Mouse (Mus musculus): Measurements from ENCODE around the gene Ano10. TPM values are rescaled to one million over a fixed set of nuclear protein-coding genes. Genes with fewer than 3 reads are reported as not detected.

The Ano10 gene
- polyA plus RNA-seq, 1 experiment from 2014 or later = 33.9 TPM

DNA sequence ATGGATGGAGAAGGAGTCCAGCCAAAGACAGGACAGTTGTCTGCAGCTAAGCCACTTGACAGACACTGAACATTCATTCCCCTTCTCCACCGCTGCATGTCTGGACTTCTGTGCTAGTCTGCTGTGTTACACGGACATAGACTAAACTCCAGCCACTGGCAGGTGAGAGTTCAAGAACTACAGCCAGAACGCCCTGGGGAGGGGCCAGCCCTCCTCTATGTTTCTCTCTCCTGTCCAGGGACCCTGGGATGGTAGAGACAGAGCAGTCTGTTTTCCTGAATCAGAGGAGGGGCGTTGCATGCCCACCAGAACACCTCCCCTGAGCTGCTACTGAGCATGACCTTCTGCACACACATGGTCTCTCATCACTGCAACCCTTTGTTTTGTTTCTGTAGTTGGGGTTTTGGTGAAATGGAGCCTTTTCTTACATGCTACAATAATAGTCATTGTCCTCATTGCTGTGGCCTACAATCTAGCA lies 8.4 kb downstream of the Ano10 start:
- Histone ChIP-seq H3K27me3 (ENCODE audit: low read depth, poor library complexity, severe bottlenecking) (no peaks in the 10 kb centered on the region), H3K4me1 (peaks cover 38% of the 10 kb centered on the region), H3K36me3 (no peaks in the 10 kb centered on the region), H3K27ac (replicated peaks) (peak overlapping the region; percentile 65; the same call in 1 of the 2 replicates), H3K4me3 (no peak overlapping the region; the same call in 1 of the 2 replicates), H3K9me3 (replicated peaks) (no peaks in the 10 kb centered on the region)
- DNase-seq (ENCODE audit: low spot score) = no peak
- WGBS = 24% methylated on average over 4 of the region's 4 CpGs

- Histone ChIP-seq H3K27me3 (ENCODE audit: low read depth, poor library complexity, severe bottlenecking) (no peaks in the 10 kb centered on the region), H3K4me3 (no peak overlapping the region; the same call in 1 of the 2 replicates), H3K4me1 (peaks cover 38% of the 10 kb centered on the region), H3K36me3 (no peaks in the 10 kb centered on the region), H3K27ac (replicated peaks) (peak overlapping the region; percentile 65; the same call in 1 of the 2 replicates), H3K9me3 (replicated peaks) (no peaks in the 10 kb centered on the region)
- peak; percentile 81 for DNase-seq (ENCODE audit: low spot score)
- 16% methylated on average over 4 of the region's 11 CpGs for WGBS
Measured at GRCm38 (mm10) chr9:122285146-122285832, 8.9 kb downstream of the Ano10 start.

GRCm38 (mm10) chr9:122284696-122285095 lies 9.5 kb downstream of the Ano10 start:
- Histone ChIP-seq H3K4me1 (peaks cover 38% of the 10 kb centered on the region), H3K27ac (replicated peaks) (peak overlapping the region; percentile 30; the same call in 1 of the 2 replicates)

GRCm38 (mm10) chr9:122281004-122281403 lies 13.2 kb downstream of the Ano10 start:
- H3K27me3 ChIP-seq (ENCODE audit: low read depth, poor library complexity, severe bottlenecking) = no peaks in the 10 kb centered on the region
- H3K36me3 ChIP-seq = peaks cover 6% of the 10 kb centered on the region
- DNase-seq (ENCODE audit: low spot score) = no peak
- WGBS = 88% methylated on average over 4 of the region's 4 CpGs
- no peaks in the 10 kb centered on the region for H3K9me3 ChIP-seq (replicated peaks)
- no peak overlapping the region for H3K27ac ChIP-seq (replicated peaks)
- H3K4me3 ChIP-seq = no peak overlapping the region
- H3K4me1 ChIP-seq = peaks cover 22% of the 10 kb centered on the region

More at GRCm38 (mm10) chr9:122284696-122285095, 9.5 kb downstream of the Ano10 start:
- Histone ChIP-seq H3K4me3 (no peak overlapping the region), H3K27me3 (ENCODE audit: low read depth, poor library complexity, severe bottlenecking) (no peaks in the 10 kb centered on the region), H3K9me3 (replicated peaks) (no peaks in the 10 kb centered on the region), H3K36me3 (no peaks in the 10 kb centered on the region)
- WGBS = 43% methylated on average over 2 of the region's 2 CpGs
- DNase-seq (ENCODE audit: low spot score) = no peak

- Histone ChIP-seq H3K4me3 (no peak overlapping the region), H3K27ac (replicated peaks) (no peak overlapping the region), H3K4me1 (no peaks in the 10 kb centered on the region), H3K9me3 (replicated peaks) (no peaks in the 10 kb centered on the region), H3K36me3 (peaks cover 32% of the 10 kb centered on the region), H3K27me3 (ENCODE audit: low read depth, poor library complexity, severe bottlenecking) (no peaks in the 10 kb centered on the region)
- no peak for DNase-seq (ENCODE audit: low spot score)
- 89% methylated on average over 2 of the region's 2 CpGs for WGBS
Measured at GRCm38 (mm10) chr9:122276665-122277064, 17.6 kb downstream of the Ano10 start.

GRCm38 (mm10) chr9:122276134-122276533 lies 18.1 kb downstream of the Ano10 start:
- H3K9me3 ChIP-seq (replicated peaks) = no peaks in the 10 kb centered on the region
- no peak overlapping the region for H3K27ac ChIP-seq (replicated peaks)
- H3K27me3 ChIP-seq (ENCODE audit: low read depth, poor library complexity, severe bottlenecking) = no peaks in the 10 kb centered on the region
- H3K36me3 ChIP-seq = peaks cover 32% of the 10 kb centered on the region
- DNase-seq (ENCODE audit: low spot score) = no peak
- WGBS = 88% methylated on average over 4 of the region's 4 CpGs
- H3K4me3 ChIP-seq = no peak overlapping the region
- H3K4me1 ChIP-seq = no peaks in the 10 kb centered on the region

DNA sequence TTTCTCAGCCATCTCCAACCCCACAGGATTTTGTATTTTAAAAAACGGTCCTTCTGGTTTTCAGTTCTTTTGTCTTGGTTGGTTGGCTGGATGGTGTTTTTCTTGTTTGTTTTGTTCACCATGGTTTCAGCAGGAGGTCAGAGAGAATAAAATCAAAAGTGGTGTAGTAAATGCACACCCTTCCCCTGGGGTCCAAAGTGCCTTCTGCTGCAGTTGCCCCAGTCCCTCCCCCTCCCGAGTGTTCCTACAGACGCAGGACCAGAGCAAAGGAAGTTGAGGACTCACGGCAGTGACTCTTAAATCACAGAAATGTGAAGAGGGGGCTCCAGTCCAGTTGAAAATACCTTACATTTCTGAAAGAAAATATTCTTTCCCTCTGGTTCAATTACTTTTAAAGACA lies 19.9 kb downstream of the Ano10 start:
- no peaks in the 10 kb centered on the region for H3K9me3 ChIP-seq (replicated peaks)
- no peaks in the 10 kb centered on the region for H3K27me3 ChIP-seq (ENCODE audit: low read depth, poor library complexity, severe bottlenecking)
- H3K27ac ChIP-seq (replicated peaks) = no peak overlapping the region
- DNase-seq (ENCODE audit: low spot score) = no peak
- H3K36me3 ChIP-seq = peaks cover 32% of the 10 kb centered on the region
- no peak overlapping the region for H3K4me3 ChIP-seq
- no peaks in the 10 kb centered on the region for H3K4me1 ChIP-seq
- 77% methylated on average over 4 of the region's 4 CpGs for WGBS

- WGBS = 86% methylated on average over 4 of the region's 4 CpGs
- Histone ChIP-seq H3K27me3 (ENCODE audit: low read depth, poor library complexity, severe bottlenecking) (no peaks in the 10 kb centered on the region), H3K36me3 (peaks cover 32% of the 10 kb centered on the region), H3K4me1 (no peaks in the 10 kb centered on the region), H3K9me3 (replicated peaks) (no peaks in the 10 kb centered on the region), H3K4me3 (no peak overlapping the region), H3K27ac (replicated peaks) (no peak overlapping the region)
- no peak for DNase-seq (ENCODE audit: low spot score)
Measured at GRCm38 (mm10) chr9:122273879-122274278, 20.3 kb downstream of the Ano10 start.

GRCm38 (mm10) chr9:122271866-122272265 lies 22.4 kb downstream of the Ano10 start:
- 84% methylated on average over 4 of the region's 4 CpGs for WGBS
- Histone ChIP-seq H3K4me1 (no peaks in the 10 kb centered on the region), H3K36me3 (peaks cover 35% of the 10 kb centered on the region), H3K9me3 (replicated peaks) (no peaks in the 10 kb centered on the region), H3K27me3 (ENCODE audit: low read depth, poor library complexity, severe bottlenecking) (no peaks in the 10 kb centered on the region), H3K4me3 (no peak overlapping the region), H3K27ac (replicated peaks) (no peak overlapping the region)
- DNase-seq (ENCODE audit: low spot score) = no peak

- Histone ChIP-seq H3K9me3 (replicated peaks) (no peaks in the 10 kb centered on the region), H3K27ac (replicated peaks) (no peak overlapping the region), H3K4me1 (no peaks in the 10 kb centered on the region), H3K36me3 (peaks cover 36% of the 10 kb centered on the region), H3K4me3 (no peak overlapping the region), H3K27me3 (ENCODE audit: low read depth, poor library complexity, severe bottlenecking) (no peaks in the 10 kb centered on the region)
- 90% methylated on average over 3 of the region's 3 CpGs for WGBS
- no peak for DNase-seq (ENCODE audit: low spot score)
Measured at GRCm38 (mm10) chr9:122271318-122271717, 22.9 kb downstream of the Ano10 start.

DNA sequence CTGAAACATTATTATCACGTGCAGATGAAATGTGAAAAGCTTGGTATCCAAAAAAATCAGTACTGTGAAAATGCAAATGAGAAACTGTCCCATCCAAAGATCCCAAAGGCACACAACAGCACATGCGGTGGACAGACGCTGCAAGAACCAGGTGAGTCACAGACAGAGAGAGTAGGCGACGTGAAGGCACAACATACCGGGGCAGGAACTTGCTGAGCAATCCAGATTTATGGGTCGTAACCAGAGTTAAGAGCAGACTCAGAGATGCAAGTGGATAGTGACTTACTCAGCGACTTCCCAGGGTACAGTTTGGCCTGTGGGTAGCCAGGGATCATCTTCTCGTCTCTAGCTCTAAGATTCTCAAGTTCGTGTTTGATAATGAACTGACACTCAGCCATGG lies 23.3 kb downstream of the Ano10 start:
- H3K9me3 ChIP-seq (replicated peaks) = no peaks in the 10 kb centered on the region
- peaks cover 37% of the 10 kb centered on the region for H3K36me3 ChIP-seq
- no peaks in the 10 kb centered on the region for H3K4me1 ChIP-seq
- no peak for DNase-seq (ENCODE audit: low spot score)
- WGBS = 89% methylated on average over 10 of the region's 10 CpGs
- H3K27ac ChIP-seq (replicated peaks) = no peak overlapping the region
- no peak overlapping the region for H3K4me3 ChIP-seq
- H3K27me3 ChIP-seq (ENCODE audit: low read depth, poor library complexity, severe bottlenecking) = no peaks in the 10 kb centered on the region

DNA sequence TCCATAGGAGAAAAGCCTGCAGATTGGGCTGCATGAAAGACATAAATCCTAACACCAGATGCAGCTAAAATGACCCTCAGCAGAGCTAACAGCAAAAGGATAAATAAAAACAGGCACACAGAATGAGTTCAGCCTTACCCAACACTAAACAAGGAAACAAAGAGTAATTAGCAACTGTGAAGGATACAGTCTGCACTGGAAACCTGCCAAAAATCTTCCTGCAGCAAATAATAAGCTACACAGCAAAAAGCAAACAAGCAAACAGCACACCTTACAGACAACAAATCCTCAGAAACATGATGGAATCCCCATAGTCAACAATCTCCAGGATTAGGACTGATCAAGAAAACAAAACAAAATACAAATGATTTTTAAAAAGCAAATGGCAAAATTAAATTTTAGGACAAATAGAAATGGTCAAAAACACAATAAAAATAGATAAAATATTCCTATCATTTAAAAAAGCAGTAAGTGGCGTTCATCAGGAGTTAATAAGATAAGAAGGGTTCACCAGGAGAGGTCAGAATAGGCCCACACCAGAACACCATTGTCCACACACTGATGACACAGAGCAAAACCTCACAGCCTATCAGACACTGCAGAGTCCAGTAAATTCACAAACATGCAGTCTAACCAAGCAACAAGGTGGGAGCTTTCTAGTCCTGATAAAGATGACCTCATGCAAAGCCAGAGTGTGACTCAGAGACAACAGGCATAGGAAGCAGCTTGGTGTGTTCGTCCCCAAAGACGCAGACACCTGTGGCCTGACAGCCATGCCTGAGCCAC lies 24.8 kb downstream of the Ano10 start:
- H3K27me3 ChIP-seq (ENCODE audit: low read depth, poor library complexity, severe bottlenecking) = no peaks in the 10 kb centered on the region
- WGBS = 91% methylated on average over 3 of the region's 3 CpGs
- no peak overlapping the region for H3K27ac ChIP-seq (replicated peaks)
- DNase-seq (ENCODE audit: low spot score) = no peak
- no peak overlapping the region for H3K4me3 ChIP-seq
- H3K9me3 ChIP-seq (replicated peaks) = no peaks in the 10 kb centered on the region
- H3K4me1 ChIP-seq = no peaks in the 10 kb centered on the region
- H3K36me3 ChIP-seq = peaks cover 38% of the 10 kb centered on the region

Measured in midbrain, embryonic 10.5 days (tissue).